Mouse (Mus musculus) MEL (cell line): ENCODE measurements around the gene Pdgfc. TPM values are rescaled to one million over a fixed set of nuclear protein-coding genes. Genes with fewer than 3 reads are reported as not detected.

ENCODE experiments used
- DNase-seq: peaks from one replicate; pipeline ENCODE4 v3.0.0; 2011; ENCODE audit warnings: low read depth, low spot score
- H3K27ac ChIP-seq: 2 replicates; pipeline ENCODE4 v1.5.1; 2012; ENCODE audit warnings: low read depth, mild to moderate bottlenecking, control low read depth, low read length, moderate library complexity; ENCODE audit not compliant: control insufficient read depth
- H3K27me3 ChIP-seq, 2 experiments: fragments of 150-350 bp in 1 of 2; sonication (generic) in 1 of 2; 2 replicates each; pipeline ENCODE4 v1.6.1; 2012; ENCODE audit warnings: low read length in 2 of 2, mild to moderate bottlenecking in 2 of 2, improper control_type of control experiment in 1 of 2, moderate library complexity in 1 of 2; ENCODE audit not compliant: insufficient read depth in 2 of 2, control insufficient read depth in 1 of 2
- H3K36me3 ChIP-seq, 2 experiments: 2 replicates each; pipeline ENCODE4 v1.6.1; 2012 to 2014; ENCODE audit warnings: low read length in 2 of 2, improper control_type of control experiment in 1 of 2, inconsistent platforms in 1 of 2, mild to moderate bottlenecking in 1 of 2; ENCODE audit not compliant: insufficient read depth in 2 of 2, control insufficient read depth in 1 of 2
- H3K4me1 ChIP-seq, 2 experiments: fragments of 150-350 bp in 1 of 2; sonication (generic) in 1 of 2; 2 replicates each; pipeline ENCODE4 v1.6.1; 2012; ENCODE audit warnings: low read length in 2 of 2, improper control_type of control experiment in 1 of 2, mild to moderate bottlenecking in 1 of 2; ENCODE audit not compliant: insufficient read depth in 2 of 2, control insufficient read depth in 1 of 2
- H3K4me3 ChIP-seq, 2 experiments: fragments of 150-350 bp in 1 of 2; sonication (generic) in 1 of 2; 2 replicates each; pipeline ENCODE4 v1.5.1; 2012; ENCODE audit warnings: low read depth in 2 of 2, low read length in 2 of 2, mild to moderate bottlenecking in 2 of 2, moderate library complexity in 2 of 2, control low read depth in 1 of 2, improper control_type of control experiment in 1 of 2; ENCODE audit not compliant: control insufficient read depth in 1 of 2, insufficient read depth in 1 of 2
- H3K79me2 ChIP-seq: 2 replicates; pipeline ENCODE4 v1.6.1; 2012; ENCODE audit warnings: mild to moderate bottlenecking, low read length, moderate library complexity; ENCODE audit not compliant: control insufficient read depth, poor library complexity, insufficient read depth
- H3K9ac ChIP-seq: 2 replicates; pipeline ENCODE4 v1.6.1; 2012; ENCODE audit warnings: low read depth, mild to moderate bottlenecking, control low read depth, low read length, moderate library complexity; ENCODE audit not compliant: control insufficient read depth, poor library complexity, severe bottlenecking
- H3K9me3 ChIP-seq: fragments of 150-350 bp; sonication (generic); replicated peaks from 2 replicates; pipeline ENCODE4 v1.6.1; 2012; ENCODE audit warnings: mild to moderate bottlenecking, low read length, improper control_type of control experiment, moderate library complexity; ENCODE audit not compliant: insufficient read depth
- BHLHE40 ChIP-seq: IDR thresholded peaks from 2 replicates; pipeline ENCODE4 v1.6.1; 2012; ENCODE audit warnings: low read depth, mild to moderate bottlenecking, inconsistent platforms, low read length, improper control_type of control experiment, borderline replicate concordance
- CHD1 ChIP-seq: IDR thresholded peaks from 2 replicates; pipeline ENCODE4 v1.6.1; 2012; ENCODE audit warnings: low read depth, mild to moderate bottlenecking, inconsistent platforms, low read length, improper control_type of control experiment
- CHD2 ChIP-seq: IDR thresholded peaks from 2 replicates; pipeline ENCODE4 v1.6.1; 2011; ENCODE audit warnings: low read length, improper control_type of control experiment
- E2F4 ChIP-seq: IDR thresholded peaks from 2 replicates; pipeline ENCODE4 v1.6.1; 2011; ENCODE audit warnings: low read depth, low read length, improper control_type of control experiment, borderline replicate concordance
- GATA1 ChIP-seq: IDR thresholded peaks from 2 replicates; pipeline ENCODE4 v1.6.1; 2011; ENCODE audit warnings: low read depth, low read length, improper control_type of control experiment
- HCFC1 ChIP-seq: IDR thresholded peaks from 2 replicates; pipeline ENCODE4 v1.6.1; 2012; ENCODE audit warnings: low read depth, mild to moderate bottlenecking, inconsistent platforms, low read length, improper control_type of control experiment, moderate library complexity
- MAX ChIP-seq: IDR thresholded peaks from 2 replicates; pipeline ENCODE4 v1.6.1; 2011; ENCODE audit warnings: low read length, improper control_type of control experiment
- MEF2A ChIP-seq: IDR thresholded peaks from 2 replicates; pipeline ENCODE4 v1.6.1; 2014; ENCODE audit warnings: low read depth, mild to moderate bottlenecking, inconsistent platforms, low read length, improper control_type of control experiment; ENCODE audit not compliant: poor library complexity, insufficient replicate concordance, severe bottlenecking; ENCODE audit errors: extremely low read depth
- MYC ChIP-seq: IDR thresholded peaks from 2 replicates; pipeline ENCODE4 v1.6.1; 2011; ENCODE audit warnings: low read depth, mild to moderate bottlenecking, low read length, improper control_type of control experiment, moderate library complexity
- NELFE ChIP-seq: IDR thresholded peaks from 2 replicates; pipeline ENCODE4 v1.6.1; 2011; ENCODE audit warnings: low read depth, low read length, improper control_type of control experiment
- RAD21 ChIP-seq: IDR thresholded peaks from 2 replicates; pipeline ENCODE4 v1.6.1; 2011; ENCODE audit warnings: mild to moderate bottlenecking, low read depth, low read length, improper control_type of control experiment
- SIN3A ChIP-seq: IDR thresholded peaks from 2 replicates; pipeline ENCODE4 v1.6.1; 2012; ENCODE audit warnings: low read length, improper control_type of control experiment, inconsistent platforms
- SMC3 ChIP-seq: IDR thresholded peaks from 2 replicates; pipeline ENCODE4 v1.6.1; 2011; ENCODE audit warnings: low read depth, low read length, improper control_type of control experiment
- TAL1 ChIP-seq: IDR thresholded peaks from 2 replicates; pipeline ENCODE4 v1.6.1; 2012; ENCODE audit warnings: mild to moderate bottlenecking, inconsistent platforms, low read length, moderate library complexity, mixed read lengths
- TBP ChIP-seq: IDR thresholded peaks from 2 replicates; pipeline ENCODE4 v1.8.0; 2011; ENCODE audit warnings: low read depth, low read length, improper control_type of control experiment
- UBTF ChIP-seq: IDR thresholded peaks from 2 replicates; pipeline ENCODE4 v1.6.1; 2012; ENCODE audit warnings: low read depth, mild to moderate bottlenecking, inconsistent platforms, low read length, improper control_type of control experiment, moderate library complexity, borderline replicate concordance; ENCODE audit not compliant: insufficient read depth
- USF1 ChIP-seq: IDR thresholded peaks from 2 replicates; pipeline ENCODE4 v1.6.1; 2014; ENCODE audit warnings: low read depth, mild to moderate bottlenecking, inconsistent platforms, low read length, improper control_type of control experiment, moderate library complexity
- USF2 ChIP-seq, 2 experiments: IDR thresholded peaks; 2 replicates each; pipeline ENCODE4 v1.6.1; 2011 to 2012; ENCODE audit warnings: improper control_type of control experiment in 2 of 2, low read length in 2 of 2, borderline replicate concordance in 1 of 2, inconsistent platforms in 1 of 2, low read depth in 1 of 2, mild to moderate bottlenecking in 1 of 2; ENCODE audit not compliant: insufficient read depth in 1 of 2
- ZMIZ1 ChIP-seq: IDR thresholded peaks from 2 replicates; pipeline ENCODE4 v1.6.1; 2012; ENCODE audit warnings: low read depth, mild to moderate bottlenecking, inconsistent platforms, low read length, improper control_type of control experiment, moderate library complexity
- polyA plus RNA-seq, 2 experiments: library from polyadenylated mRNA; stranded (reverse) in 1 of 2; unstranded in 1 of 2; fragments of >175 nt in 1 of 2; fragments of >200 nt in 1 of 2; gene quantifications; 2 replicates each; pipeline versions ENCODE4 v1.2.1 to v1.2.4; 2012; ENCODE audit warnings: low replicate concordance in 2 of 2, low read depth in 1 of 2; ENCODE audit not compliant: insufficient read length in 2 of 2, insufficient read depth in 1 of 2, missing spikeins in 1 of 2
- total RNA-seq: library from RNA; depleted of rRNA; stranded (reverse); fragments of 300-350 nt; gene quantifications from 2 replicates; pipeline ENCODE4 v1.2.3, GENCODE M21; 2012

Pdgfc gene
- total and polyA plus RNA-seq, 3 experiments: not detected

GRCm38 (mm10) chr3:81211147-81211546, 174.9 kb downstream of the Pdgfc start:
- TF ChIP-seq RAD21 (no peak), GATA1 (no peak), NELFE (no peak), BHLHE40 (no peak), CHD1 (no peak), CHD2 (no peak), TBP (no peak), E2F4 (no peak), MAX (no peak), TAL1 (no peak), MEF2A (no peak)
- no peaks in the 10 kb centered on the region for H3K4me1 ChIP-seq
- H3K27me3 ChIP-seq: no peaks in the 10 kb centered on the region
- no peak overlapping the region for H3K9ac ChIP-seq
- H3K36me3 ChIP-seq: no peaks in the 10 kb centered on the region
- no peak overlapping the region for H3K4me3 ChIP-seq
- H3K79me2 ChIP-seq: no peaks in the 10 kb centered on the region
- DNase-seq: no peak
- no peak overlapping the region for H3K27ac ChIP-seq
- H3K9me3 ChIP-seq: no peaks in the 10 kb centered on the region

DNA sequence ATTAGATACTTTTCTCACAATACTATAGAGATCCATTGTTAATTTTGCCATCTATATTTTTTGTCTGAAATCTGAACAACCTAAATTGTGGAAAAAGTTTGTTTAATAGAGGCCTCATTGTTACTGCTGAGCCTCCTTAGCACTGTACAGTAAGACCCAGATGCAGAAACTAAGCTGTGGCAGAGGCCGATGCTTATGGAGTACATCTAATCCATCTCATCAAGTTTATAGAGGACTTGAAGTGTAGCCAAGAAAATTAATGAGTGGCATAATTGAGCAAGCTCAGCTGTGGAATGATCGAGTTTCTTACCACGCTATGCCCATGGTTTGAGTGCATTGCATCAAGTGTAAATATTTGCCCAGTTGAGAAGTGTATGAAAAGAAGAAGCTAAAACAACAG, 175.4 kb downstream of the Pdgfc start:
- DNase-seq: no peak
- Histone ChIP-seq H3K9ac (no peak overlapping the region), H3K27ac (no peak overlapping the region), H3K4me3 (no peak overlapping the region), H3K9me3 (no peaks in the 10 kb centered on the region), H3K27me3 (no peaks in the 10 kb centered on the region), H3K79me2 (no peaks in the 10 kb centered on the region), H3K36me3 (no peaks in the 10 kb centered on the region), H3K4me1 (no peaks in the 10 kb centered on the region)
- TF ChIP-seq ZMIZ1 (no peak), HCFC1 (no peak)

GRCm38 (mm10) chr3:81215547-81216118, 179.4 kb downstream of the Pdgfc start:
- no peak for DNase-seq
- H3K27me3 ChIP-seq: no peaks in the 10 kb centered on the region
- H3K9ac ChIP-seq: no peak overlapping the region

More at GRCm38 (mm10) chr3:81215547-81216118, 179.4 kb downstream of the Pdgfc start:
- TF ChIP-seq MEF2A (no peak), UBTF (no peak), SMC3 (no peak), USF2 (IDR thresholded peaks at IDR 0.05; ENCODE audit: borderline replicate concordance in 1 of 2, insufficient read depth in 1 of 2, low read depth in 1 of 2, low read length in 2 of 2) (no peak), MYC (no peak), USF1 (no peak), BHLHE40 (no peak), SIN3A (no peak), MAX (no peak), NELFE (no peak), TAL1 (no peak), HCFC1 (no peak), CHD1 (no peak)
- H3K4me1 ChIP-seq: no peaks in the 10 kb centered on the region
- no peak overlapping the region for H3K27ac ChIP-seq
- H3K4me3 ChIP-seq: no peak overlapping the region
- no peaks in the 10 kb centered on the region for H3K9me3 ChIP-seq
- no peaks in the 10 kb centered on the region for H3K79me2 ChIP-seq
- no peaks in the 10 kb centered on the region for H3K36me3 ChIP-seq
